Mouse (Mus musculus): ENCODE results near the gene Lrrc27. TPM values are rescaled to one million over a fixed set of nuclear protein-coding genes. Genes with fewer than 3 reads are reported as not detected.
A peak's percentile ranks its signal among the peaks of the same experiment; 100 is the strongest.

Lrrc27 gene
- polyA plus RNA-seq, 1 experiment from 2014 or later, result 1.9 TPM

GRCm38 (mm10) chr7:139239432-139239831, 26.6 kb downstream of the Lrrc27 start:
- DNase-seq (ENCODE audit: low spot score), result no peak

GRCm38 (mm10) chr7:139246086-139246485, 33.3 kb downstream of the Lrrc27 start:
- DNase-seq (ENCODE audit: low spot score), result no peak

- DNase-seq (ENCODE audit: low spot score), result no peak
Measured at GRCm38 (mm10) chr7:139246931-139247880, 34.4 kb downstream of the Lrrc27 start.

DNA sequence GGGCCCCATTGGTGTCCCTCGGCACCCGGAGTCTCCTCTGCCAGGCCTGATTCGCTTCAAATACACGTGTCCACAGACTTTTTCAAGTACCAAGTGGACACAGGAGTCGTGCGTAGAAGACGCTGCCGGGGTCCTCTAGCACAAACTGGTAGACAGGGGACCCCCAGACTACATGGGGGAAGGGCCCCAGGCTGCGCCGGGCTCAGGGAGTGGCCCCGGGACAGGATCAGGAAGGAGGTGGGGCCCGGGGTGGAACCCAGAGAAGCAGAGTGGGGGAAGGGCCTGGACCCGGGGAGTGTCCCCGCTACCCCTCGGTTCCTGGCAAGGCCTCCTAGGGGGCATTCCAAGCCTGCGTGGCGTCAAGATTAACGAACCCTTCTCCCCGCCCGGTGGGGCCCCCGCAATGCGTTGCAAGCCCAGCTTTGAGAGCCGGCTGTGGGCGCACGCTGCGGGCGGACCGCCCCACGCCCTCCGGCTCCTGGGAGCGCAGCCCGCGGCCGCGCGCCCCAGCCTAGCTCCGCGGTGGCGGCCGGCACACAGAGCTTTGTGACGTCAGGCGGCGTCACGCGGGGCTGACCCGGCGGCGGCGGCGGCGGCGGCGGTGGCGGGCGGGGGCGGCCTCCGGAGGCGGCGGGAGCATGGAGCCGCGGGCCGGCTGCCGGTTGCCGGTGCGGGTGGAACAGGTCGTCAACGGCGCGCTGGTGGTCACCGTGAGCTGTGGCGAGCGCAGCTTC, 35.3 kb downstream of the Lrrc27 start, which contains the start of gene Pwwp2b:
Gene Pwwp2b, plus strand, starts transcription at position 602 of the 734 bp plus-strand sequence.
- DNase-seq (ENCODE audit: low spot score), result peak; percentile 68

DNA sequence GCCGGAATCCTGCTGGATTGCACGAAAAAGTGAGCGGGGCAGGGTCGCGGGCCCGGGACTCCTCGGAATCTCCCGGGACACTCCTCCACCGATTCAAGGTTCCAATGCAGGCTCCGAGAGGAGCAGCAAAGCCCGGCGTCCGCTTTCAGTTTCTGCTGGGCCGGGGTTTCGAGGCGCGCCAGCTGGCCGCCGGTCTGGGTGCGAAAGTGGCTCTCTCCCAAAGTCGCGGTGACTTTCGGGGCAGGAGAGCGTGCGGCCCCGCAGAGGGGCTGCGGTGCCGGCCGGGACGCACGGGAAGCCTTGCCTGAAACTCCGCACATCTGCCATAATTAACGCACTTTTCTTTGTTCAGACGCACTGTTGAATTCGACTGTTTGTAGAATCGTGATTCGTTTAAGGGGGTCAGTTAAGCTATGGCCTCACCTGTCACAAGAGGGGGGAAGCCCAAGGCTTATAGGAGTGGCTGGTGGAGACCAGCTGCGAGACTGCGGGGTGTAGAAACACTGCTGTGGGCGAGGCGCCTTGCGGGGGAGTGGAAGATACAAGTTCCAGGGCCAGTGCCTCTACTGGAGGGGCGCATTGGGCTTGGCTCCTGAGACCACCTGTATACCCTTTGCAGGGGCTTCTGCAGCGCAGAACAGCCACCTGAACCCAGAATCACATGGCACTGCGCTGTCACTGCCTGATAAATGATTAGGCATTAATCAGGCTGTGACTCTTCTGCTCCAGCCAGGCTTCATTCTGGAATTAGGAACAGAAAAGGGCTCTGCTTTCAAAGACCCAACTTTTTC, 36.0 kb downstream of the Lrrc27 start:
- DNase-seq (ENCODE audit: low spot score), result peak; percentile 21

DNA sequence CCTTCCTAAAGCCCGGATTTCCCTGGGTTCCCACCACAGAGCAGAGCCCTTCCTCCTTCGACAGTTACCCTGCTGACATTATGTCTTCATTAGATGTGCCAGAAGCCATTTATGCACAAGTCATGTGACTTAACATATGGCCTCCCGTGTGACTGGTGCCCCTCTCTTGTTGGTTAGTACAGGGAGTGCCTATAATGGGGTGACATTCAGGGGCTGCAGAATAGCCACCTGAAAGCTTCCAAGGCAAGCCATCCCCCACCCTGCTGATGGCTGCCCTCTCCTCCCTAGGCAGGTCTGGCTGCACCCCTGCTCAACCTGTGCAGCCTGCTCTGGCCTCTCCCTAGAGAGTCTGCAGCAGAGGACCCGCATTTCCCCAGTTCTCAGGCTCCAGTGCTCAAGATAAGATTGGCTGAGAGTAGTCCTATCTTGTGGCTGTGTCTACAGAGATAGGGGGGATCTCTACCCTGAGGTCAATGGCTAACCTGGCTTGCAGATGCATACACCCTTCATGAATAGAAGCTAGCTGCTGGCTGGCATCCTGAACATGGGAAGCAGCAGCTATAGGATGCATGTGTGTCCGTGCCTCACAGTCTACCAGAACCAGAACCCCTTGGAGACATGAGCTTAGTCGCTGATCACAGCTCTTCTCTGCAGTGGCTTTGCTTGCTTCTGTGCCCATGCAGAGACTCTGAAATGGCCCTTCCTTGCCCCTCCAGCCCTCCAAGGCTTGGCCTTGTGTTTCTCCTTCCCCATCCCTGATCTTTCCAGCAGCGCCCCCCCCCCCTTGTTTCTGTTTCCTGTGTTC, 36.8 kb downstream of the Lrrc27 start:
- no peak for DNase-seq (ENCODE audit: low spot score)

DNA sequence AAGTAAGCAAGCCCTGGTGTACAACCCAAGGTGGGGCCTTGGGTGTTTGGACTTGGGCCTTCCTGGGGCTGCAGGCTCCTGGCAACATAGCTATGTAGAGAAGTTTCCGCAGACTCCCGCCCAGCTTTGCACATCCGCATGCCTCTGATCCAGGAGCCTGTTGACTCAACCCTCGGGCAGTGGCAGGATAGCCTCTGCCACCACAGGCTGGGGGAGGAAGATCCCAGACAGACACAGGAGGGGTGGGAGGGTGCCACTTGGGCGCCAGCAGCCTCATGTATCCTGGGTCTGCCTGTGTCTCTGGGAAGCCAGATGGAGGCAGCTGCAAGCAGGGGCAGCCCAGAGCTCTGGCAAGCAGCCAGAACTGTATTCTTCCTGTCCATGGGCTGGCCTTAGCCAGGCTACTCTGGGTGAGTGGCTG, 39.1 kb downstream of the Lrrc27 start:
- no peak for DNase-seq (ENCODE audit: low spot score)

DNA sequence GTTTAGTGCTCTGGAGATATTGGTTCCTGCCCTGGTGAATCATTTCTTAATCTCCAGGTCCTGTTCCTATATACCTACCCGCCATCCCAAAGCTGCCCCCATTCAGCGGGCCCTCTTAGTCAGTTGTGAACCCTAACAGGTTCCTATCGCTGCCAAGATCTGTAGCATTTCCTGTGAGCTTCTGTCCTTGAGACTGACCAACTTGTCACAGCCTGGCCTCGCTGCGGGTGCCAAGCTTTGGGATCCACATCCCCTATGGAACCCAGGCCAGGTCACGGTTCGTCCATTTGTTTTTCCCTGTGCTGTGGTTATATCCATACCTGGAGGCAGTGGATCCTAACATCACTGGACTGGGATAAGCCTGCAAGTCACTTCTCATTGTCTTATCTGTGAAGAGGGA, 39.8 kb downstream of the Lrrc27 start:
- no peak for DNase-seq (ENCODE audit: low spot score)

- DNase-seq (ENCODE audit: low spot score), result no peak
Measured at GRCm38 (mm10) chr7:139252986-139253385, 40.2 kb downstream of the Lrrc27 start.

DNA sequence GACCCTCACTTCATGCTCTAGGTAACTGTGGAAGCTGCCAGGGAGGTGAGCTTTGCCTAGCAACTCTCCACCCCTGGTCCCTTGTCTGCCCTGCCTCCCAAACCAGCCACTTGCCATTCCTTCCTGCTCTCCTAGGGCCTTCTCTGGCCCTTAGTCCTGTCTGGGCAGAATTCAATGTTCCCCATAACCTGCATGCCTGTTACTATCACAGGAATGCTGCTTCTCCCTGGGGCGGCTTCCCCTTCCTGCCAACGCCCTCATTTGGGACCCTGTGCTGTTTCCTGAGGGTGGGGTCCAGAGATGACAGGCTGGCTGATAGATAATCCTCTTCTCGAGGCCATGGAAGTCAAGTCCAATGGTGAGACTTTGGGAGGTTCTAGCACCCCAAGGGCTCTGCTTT, 40.7 kb downstream of the Lrrc27 start:
- no peak for DNase-seq (ENCODE audit: low spot score)

DNA sequence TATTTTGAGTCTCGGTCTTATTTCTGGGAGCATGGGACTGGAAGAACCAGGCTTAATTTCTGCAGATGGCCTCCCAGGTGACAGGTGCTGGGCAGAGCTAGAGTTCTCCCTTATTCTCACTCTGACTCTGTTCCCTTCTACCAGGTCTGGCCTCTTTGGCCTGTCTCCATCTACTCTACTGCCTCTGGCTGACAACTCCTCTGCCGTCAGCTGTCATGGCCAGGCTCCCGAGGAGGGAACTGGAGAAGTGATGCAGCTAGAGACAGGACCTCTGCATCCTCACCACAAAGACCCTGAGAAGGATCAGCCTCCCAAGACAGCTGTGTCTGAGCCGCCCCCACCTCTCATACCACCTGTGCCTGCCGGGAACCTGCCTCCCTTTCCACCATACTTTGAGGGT, 41.8 kb downstream of the Lrrc27 start:
- DNase-seq (ENCODE audit: low spot score), result no peak

DNA sequence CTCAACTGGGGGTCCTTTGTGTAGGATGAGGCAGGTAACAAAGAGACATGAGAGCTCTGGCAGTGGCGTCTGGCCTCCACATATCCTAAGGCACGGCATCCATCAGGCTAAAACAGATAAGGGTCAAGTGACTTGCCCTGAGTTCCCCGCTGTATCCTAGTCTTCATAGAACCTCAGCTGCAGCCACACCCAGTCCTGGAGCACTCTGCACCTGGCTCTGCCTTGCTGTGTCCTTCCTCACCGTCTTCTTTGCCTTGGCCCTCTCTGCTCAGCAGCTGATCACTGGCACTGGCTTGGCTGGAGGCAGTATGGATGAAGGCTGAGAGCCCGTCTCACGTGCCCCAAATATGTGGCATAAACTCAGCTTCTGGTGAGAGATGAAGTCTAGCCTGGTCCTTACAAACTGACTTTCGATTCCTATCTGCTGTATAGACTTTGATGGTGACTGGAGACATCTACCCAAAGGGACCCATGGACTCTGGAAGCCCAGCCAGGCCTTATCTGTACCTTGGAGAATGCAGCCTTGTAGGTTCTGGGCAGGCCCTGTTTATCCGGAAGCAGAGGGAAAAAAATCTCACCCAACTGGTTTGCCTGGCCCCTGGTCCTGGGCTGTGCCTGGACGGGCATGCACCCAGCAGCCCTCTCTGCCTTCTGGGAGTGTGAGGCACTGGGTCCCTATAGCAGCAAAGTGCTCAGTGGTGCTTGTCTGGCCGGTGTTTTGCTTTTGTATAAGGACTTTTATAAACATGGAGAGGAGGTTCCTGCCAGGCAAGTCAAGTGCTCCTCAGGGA, 45.2 kb downstream of the Lrrc27 start:
- no peak for DNase-seq (ENCODE audit: low spot score)

DNA sequence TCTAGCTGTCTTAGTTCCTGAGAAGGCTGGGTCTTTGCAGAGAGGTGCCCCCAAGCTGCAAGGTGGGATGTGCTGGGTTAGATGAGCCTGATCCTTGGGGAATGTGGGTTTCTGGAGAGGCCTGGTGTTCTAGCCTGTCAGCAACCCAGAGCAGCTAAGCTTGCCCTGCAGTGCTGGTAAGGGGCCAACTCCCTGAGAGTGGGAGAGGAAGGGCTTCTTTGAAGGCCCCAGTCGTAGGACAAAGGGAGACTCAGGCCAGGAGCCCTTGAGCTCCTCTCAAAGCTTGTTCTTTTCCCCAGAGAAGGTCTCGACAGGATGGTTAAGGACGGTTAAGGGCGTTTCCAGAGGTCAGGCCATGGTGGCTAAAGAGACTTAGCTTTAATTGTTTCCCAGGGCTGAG, 51.5 kb downstream of the Lrrc27 start:
- no peak for DNase-seq (ENCODE audit: low spot score)

GRCm38 (mm10) chr7:139265634-139266033, 52.8 kb downstream of the Lrrc27 start:
- no peak for DNase-seq (ENCODE audit: low spot score)

- no peak for DNase-seq (ENCODE audit: low spot score)
Measured at GRCm38 (mm10) chr7:139266431-139266830, 53.6 kb downstream of the Lrrc27 start.

- no peak for DNase-seq (ENCODE audit: low spot score)
Measured at GRCm38 (mm10) chr7:139266886-139267870, 54.4 kb downstream of the Lrrc27 start.

DNA sequence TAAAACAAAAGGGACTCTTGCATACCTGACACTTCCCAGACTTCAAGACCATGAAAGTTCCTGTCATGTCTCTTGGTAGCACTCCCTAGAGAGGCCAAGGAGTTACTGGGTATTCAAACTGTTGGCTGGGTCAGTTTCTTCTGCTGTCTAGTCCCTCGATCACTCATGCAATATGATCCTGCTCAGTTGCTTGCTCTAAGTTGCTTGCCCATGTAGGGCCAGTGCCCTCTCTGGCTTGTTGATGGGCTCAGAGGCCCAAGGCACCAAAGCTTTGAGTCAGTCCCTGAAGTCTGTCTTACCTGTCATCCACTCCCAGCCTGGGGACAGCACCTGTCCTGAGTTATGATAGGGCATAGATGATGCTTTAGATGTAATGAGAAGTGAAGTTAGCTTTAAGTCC, 58.0 kb downstream of the Lrrc27 start:
- no peak for DNase-seq (ENCODE audit: low spot score)

- DNase-seq (ENCODE audit: low spot score), result no peak
Measured at GRCm38 (mm10) chr7:139271871-139272270, 59.1 kb downstream of the Lrrc27 start.
